In genomic region chr1:42690024-42690575, GRCm38 (mm10) we compare ENCODE assay signal across 17 mouse cellular contexts. TPM values are rescaled to one million over a fixed set of nuclear protein-coding genes. Genes with fewer than 3 reads are reported as not detected.
DNase-seq lines count a peak whose midpoint lies in the region; ATAC-seq lines count a peak whose summit lies in the region.
"Had no signal": no experiment of that assay in that cellular context is flagged by ENCODE, and none has a peak within 500 bp of the region (broad histone marks: within the 10 kb centered on the region; RNA-seq: fewer than 3 reads in every experiment).

No protein-coding gene starts in this region.

- ATAC-seq in embryonic facial prominence, embryonic 11.5 days (replicated peaks; ENCODE audit: insufficient number of reproducible peaks, low FRiP score, low TSS enrichment, low read depth), result no peak
- no peak for ATAC-seq in hindbrain, embryonic 11.5 days (ENCODE audit: low FRiP score)
- no peak for ATAC-seq in midbrain, embryonic 16.5 days
- no peak for ATAC-seq in cerebellum, adult (ENCODE audit: insufficient number of reproducible peaks, low FRiP score, low TSS enrichment)
- ATAC-seq: intestine, embryonic 16.5 days had no signal

- H3K36me3 ChIP-seq in embryonic facial prominence, embryonic 11.5 days (replicated peaks; ENCODE audit: control insufficient read depth, insufficient read depth, low read depth, low read length), result no peaks in the 10 kb centered on the region
- H3K36me3 ChIP-seq in hindbrain, embryonic 11.5 days (ENCODE audit: control insufficient read depth, insufficient read depth, low read length), result no peaks in the 10 kb centered on the region
- no peaks in the 10 kb centered on the region for H3K36me3 ChIP-seq in midbrain, embryonic 16.5 days (ENCODE audit: control insufficient read depth, insufficient read depth, low read length)
- H3K36me3 ChIP-seq: embryonic facial prominence, embryonic 15.5 days had no signal

- H3K4me3 ChIP-seq in embryonic facial prominence, embryonic 11.5 days (ENCODE audit: low read depth, low read length), result no peak overlapping the region
- H3K4me3 ChIP-seq in hindbrain, embryonic 11.5 days (ENCODE audit: low read depth, low read length), result peak overlapping the region; percentile 99
- peak overlapping the region; percentile 89 for H3K4me3 ChIP-seq in midbrain, embryonic 16.5 days (ENCODE audit: low read depth, low read length)
- H3K4me3 ChIP-seq: embryonic facial prominence, embryonic 15.5 days; gastrocnemius, adult 2 months; myocyte had no signal

- peak overlapping the region; percentile 6; the same call in 1 of the 2 replicates for H3K4me2 ChIP-seq in embryonic facial prominence, embryonic 11.5 days (ENCODE audit: low read depth, low read length)
- H3K4me2 ChIP-seq in hindbrain, embryonic 11.5 days (replicated peaks; ENCODE audit: low read depth, low read length), result peak overlapping the region; percentile 69
- peak overlapping the region; percentile 97 for H3K4me2 ChIP-seq in midbrain, embryonic 16.5 days (ENCODE audit: low read length)
- H3K4me2 ChIP-seq: embryonic facial prominence, embryonic 15.5 days had no signal

- no peaks in the 10 kb centered on the region for H3K9me3 ChIP-seq in embryonic facial prominence, embryonic 11.5 days (replicated peaks; ENCODE audit: control insufficient read depth, low read length)
- no peaks in the 10 kb centered on the region for H3K9me3 ChIP-seq in hindbrain, embryonic 11.5 days (ENCODE audit: control insufficient read depth, low read length)
- no peaks in the 10 kb centered on the region for H3K9me3 ChIP-seq in midbrain, embryonic 16.5 days (replicated peaks; ENCODE audit: control insufficient read depth, low read length, poor library complexity, severe bottlenecking)
- H3K9me3 ChIP-seq: embryonic facial prominence, embryonic 15.5 days had no signal

- no peak overlapping the region for H3K9ac ChIP-seq in embryonic facial prominence, embryonic 11.5 days (replicated peaks; ENCODE audit: low read length)
- H3K9ac ChIP-seq in hindbrain, embryonic 11.5 days (ENCODE audit: low read depth, low read length), result peak overlapping the region; percentile 79
- H3K9ac ChIP-seq in midbrain, embryonic 16.5 days (ENCODE audit: low read depth, low read length), result peak overlapping the region; percentile 60
- H3K9ac ChIP-seq: embryonic facial prominence, embryonic 15.5 days had no signal

- H3K27ac ChIP-seq in embryonic facial prominence, embryonic 11.5 days (replicated peaks; ENCODE audit: low read depth, low read length), result no peak overlapping the region
- peak overlapping the region; percentile 78 for H3K27ac ChIP-seq in hindbrain, embryonic 11.5 days (ENCODE audit: low read depth, low read length)
- peak overlapping the region; percentile 77 for H3K27ac ChIP-seq in midbrain, embryonic 16.5 days (ENCODE audit: low read length)
- H3K27ac ChIP-seq: embryonic facial prominence, embryonic 15.5 days; gastrocnemius, adult 2 months had no signal

- DNase-seq in heart, adult 11 months, result peak; percentile 34
- no peak for DNase-seq in heart, adult 18-20 months
- no peak for DNase-seq in embryonic facial prominence, embryonic 11.5 days (ENCODE audit: low spot score)
- DNase-seq in hindbrain, embryonic 11.5 days (ENCODE audit: low spot score), result peak; percentile 35
- DNase-seq in adrenal gland, postnatal 10 days, result no peak
- no peak for DNase-seq in heart, postnatal 14 days
- DNase-seq: gastrocnemius, adult 2 months; lung, postnatal 10 days; right cerebral cortex, postnatal 14 days had no signal

- 10% methylated on average over 4 of the region's 4 CpGs for WGBS in embryonic facial prominence, embryonic 11.5 days
- 1% methylated on average over 4 of the region's 4 CpGs for WGBS in hindbrain, embryonic 11.5 days
- WGBS in midbrain, embryonic 16.5 days, result 17% methylated on average over 4 of the region's 4 CpGs

- no peaks in the 10 kb centered on the region for H3K4me1 ChIP-seq in embryonic facial prominence, embryonic 11.5 days (ENCODE audit: control insufficient read depth, insufficient read depth, low read length)
- peaks cover 2% of the 10 kb centered on the region; the same call in 1 of the 2 replicates for H3K4me1 ChIP-seq in hindbrain, embryonic 11.5 days (replicated peaks; ENCODE audit: control insufficient read depth, insufficient read depth, low read length)
- peaks cover 32% of the 10 kb centered on the region for H3K4me1 ChIP-seq in midbrain, embryonic 16.5 days (ENCODE audit: control insufficient read depth, insufficient read depth, low read length)

- intact Hi-C loops in heart, postnatal 14 days (cut with DNase I), result loop anchor here (2.0 to 10.0 kb wide), 4 partner anchors 435 to 1535 kb away; no protein-coding TSS in a partner anchor

- peaks cover 20% of the 10 kb centered on the region for H3K27me3 ChIP-seq in embryonic facial prominence, embryonic 11.5 days (ENCODE audit: control insufficient read depth, insufficient read depth, low read length)
- H3K27me3 ChIP-seq in hindbrain, embryonic 11.5 days (ENCODE audit: control insufficient read depth, insufficient read depth, low read length), result peaks cover 2% of the 10 kb centered on the region; the same call in 1 of the 2 replicates
- no peaks in the 10 kb centered on the region for H3K27me3 ChIP-seq in midbrain, embryonic 16.5 days (ENCODE audit: control insufficient read depth, insufficient read depth, low read depth, low read length)

RNA-seq across cellular contexts. Expression of gene Pou3f3, which starts 5.5 kb away (rescaled TPM):
- under 1 TPM in 1 of 2 experiments, not detected in 1; 0.03 TPM for total RNA-seq in heart, adult 18-20 months (2021)
- polyA plus RNA-seq in embryonic facial prominence, embryonic 11.5 days (2014; fragmentation: Nextera tagmentation; extraction: Ambion mirVana), result 7.2 and 9.9 TPM in 2 replicates
- 20.7 and 22.3 TPM in 2 replicates for polyA plus RNA-seq in hindbrain, embryonic 11.5 days (2014; fragmentation: Nextera tagmentation; extraction: Ambion mirVana)
- 14.3 and 14.9 TPM in 2 replicates for polyA plus RNA-seq in midbrain, embryonic 16.5 days (2015; fragmentation: Nextera tagmentation; extraction: Ambion mirVana)
- total RNA-seq in adrenal gland, postnatal 10 days (2021), result under 1 TPM; 0.03 TPM
- not detected for total RNA-seq in heart, postnatal 14 days (2021)
- total RNA-seq: gastrocnemius, adult 2 months; liver, adult 2 months had no signal
- polyA plus RNA-seq: heart, embryonic 14.5 days; liver, adult 2 months; myocyte; stomach, embryonic 16.5 days had no signal

Comparison
In these comparisons a context has a peak if more than half of its experiments do, and no peak if none do; other contexts are left out.
1. DNase-seq: peak in heart, adult 11 months (single experiment) and hindbrain, embryonic 11.5 days (single experiment); none in heart, adult 18-20 months (0 of 2), embryonic facial prominence, embryonic 11.5 days (single experiment), adrenal gland, postnatal 10 days (single experiment) and heart, postnatal 14 days (0 of 2).
2. H3K4me2 ChIP-seq: peak in every context shown above with its lines; median percentile 97 in midbrain, embryonic 16.5 days; 69 in hindbrain, embryonic 11.5 days; 6 in embryonic facial prominence, embryonic 11.5 days.